Mouse (Mus musculus) neutrophil, adult 5-6 weeks (primary cell): ENCODE results near the gene Ggta1. TPM values are rescaled to one million over a fixed set of nuclear protein-coding genes. Genes with fewer than 3 reads are reported as not detected.
"Not testable (repeated sequence)": the region's sequence is repeated elsewhere in the genome, so short reads cannot be mapped to it uniquely, and the experiment has no call there.

Experiments
- ATAC-seq: fragments of 151-379, 151-347 bp; 2 replicates; pipeline ENCODE4 v1.8.0; 2017; ENCODE audit warnings: mild to moderate bottlenecking, moderate TSS enrichment; ENCODE audit not compliant: insufficient number of reproducible peaks, poor library complexity, low FRiP score, severe bottlenecking; ENCODE audit errors: extremely low read depth
- total RNA-seq: library from RNA; stranded (forward); fragments of 200-1000 nt; gene quantifications from 2 replicates; pipeline ENCODE4 v1.2.3, GENCODE M21; 2017

Gene Ggta1
- total RNA-seq, 1 experiment from 2014 or later: 56.3 TPM

- no peak for ATAC-seq
These were observed 1.1 kb upstream of the Ggta1 start for GRCm38 (mm10) chr2:35464089-35464534.

- peak; percentile 84 for ATAC-seq
These were observed 499 bp upstream of the Ggta1 start for GRCm38 (mm10) chr2:35463372-35464088.

DNA sequence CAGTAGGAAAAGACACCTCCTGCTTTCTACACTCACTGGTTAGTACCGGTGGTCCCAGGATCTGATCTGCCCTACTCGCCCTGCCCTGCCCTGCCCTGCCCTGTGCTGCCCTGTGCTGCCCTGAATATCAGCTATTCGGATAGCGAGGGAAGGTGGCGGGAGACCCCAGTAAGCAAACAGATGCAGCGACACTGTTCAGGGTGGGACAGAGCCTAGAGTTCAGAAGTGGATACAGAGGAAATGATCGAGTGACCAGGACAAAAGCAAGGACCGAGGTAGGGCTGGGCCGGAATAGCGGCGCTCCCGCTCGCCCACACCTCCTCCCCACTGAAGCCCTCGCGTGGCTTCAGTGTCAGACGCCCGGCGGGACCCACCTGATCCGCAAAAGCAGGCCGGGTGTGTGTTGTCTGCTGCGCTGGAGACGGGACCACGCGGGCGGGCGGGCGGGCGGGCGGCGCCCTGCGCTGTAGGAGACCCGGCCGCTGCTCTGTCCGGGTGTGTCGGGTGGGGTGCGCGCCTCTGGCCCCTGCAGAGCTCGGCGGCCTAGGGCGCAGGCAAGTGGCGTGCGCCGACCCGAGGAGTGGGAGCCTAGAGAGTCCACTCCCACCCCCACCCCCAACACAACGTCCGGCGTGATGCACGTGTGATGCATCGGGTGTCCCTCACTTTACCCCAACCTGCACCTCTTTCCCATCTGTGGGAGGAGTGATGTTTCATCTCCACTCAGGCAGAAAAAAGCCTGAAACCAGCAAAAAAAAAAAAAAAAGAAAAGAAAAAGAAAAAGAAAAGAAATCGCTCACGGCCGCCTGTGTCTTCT lies 852 bp downstream of the Ggta1 start:
- ATAC-seq: no peak

DNA sequence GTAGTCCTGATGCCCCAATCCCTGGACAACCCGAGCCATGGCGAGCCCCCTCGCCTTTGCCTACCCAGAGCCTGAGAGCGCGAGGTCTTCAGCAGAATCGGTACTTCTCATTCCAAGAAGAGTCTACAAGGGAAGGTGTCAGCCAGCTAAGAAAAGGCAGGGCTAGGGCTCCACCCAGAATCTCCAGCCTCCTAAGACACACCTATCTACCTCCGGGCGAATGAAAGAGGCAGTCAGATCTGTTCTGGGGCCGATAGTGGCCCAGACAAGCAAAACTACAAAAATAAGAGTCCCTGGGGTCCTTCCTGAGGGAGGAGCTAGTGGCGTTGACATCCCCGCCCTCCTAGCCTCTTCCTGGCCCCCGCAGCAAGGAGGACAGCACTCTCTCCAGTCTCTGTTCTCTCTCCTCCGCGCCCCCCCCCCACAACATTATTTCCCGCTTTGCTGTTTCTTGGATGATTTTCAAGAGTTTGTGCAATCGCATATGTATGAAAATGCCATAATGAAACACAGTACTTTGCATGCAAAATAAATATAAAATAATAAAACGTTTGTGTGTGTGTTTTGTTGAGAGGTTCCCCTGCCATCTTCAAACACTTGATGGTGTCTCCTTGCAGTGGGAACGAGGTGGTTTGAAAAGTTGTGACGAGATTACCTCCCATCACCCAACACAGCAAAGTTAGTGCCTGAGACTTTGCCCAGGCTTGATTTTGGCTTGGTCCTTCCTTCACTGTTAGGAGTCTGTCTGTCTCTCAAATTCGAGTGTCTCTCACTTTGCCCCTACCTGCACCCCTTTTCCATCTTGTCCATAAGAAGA lies 1.7 kb downstream of the Ggta1 start:
- ATAC-seq: peak; percentile 68

- ATAC-seq: no peak
These were observed 2.6 kb downstream of the Ggta1 start for GRCm38 (mm10) chr2:35460378-35460880.

GRCm38 (mm10) chr2:35459316-35459715 lies 3.7 kb downstream of the Ggta1 start:
- no peak for ATAC-seq

DNA sequence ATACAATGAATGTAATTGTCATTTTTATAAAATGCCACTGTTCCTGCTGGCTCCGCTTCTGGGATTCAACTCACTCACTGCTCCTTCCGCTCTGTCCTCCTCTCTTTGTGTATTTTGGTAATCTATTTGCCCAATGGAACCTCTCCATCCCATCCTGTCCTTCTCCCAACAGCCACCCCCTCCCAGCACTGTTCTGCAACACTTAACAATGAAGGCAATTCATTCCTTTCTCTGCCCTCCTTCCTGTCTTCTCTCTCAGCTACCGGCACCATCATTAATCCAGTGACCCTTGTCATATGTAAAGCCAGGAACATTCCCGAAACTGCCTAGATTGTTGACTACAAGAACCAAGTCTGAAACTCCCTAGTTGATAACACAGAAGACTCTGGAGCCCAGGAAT lies 4.6 kb downstream of the Ggta1 start:
- ATAC-seq: no peak

DNA sequence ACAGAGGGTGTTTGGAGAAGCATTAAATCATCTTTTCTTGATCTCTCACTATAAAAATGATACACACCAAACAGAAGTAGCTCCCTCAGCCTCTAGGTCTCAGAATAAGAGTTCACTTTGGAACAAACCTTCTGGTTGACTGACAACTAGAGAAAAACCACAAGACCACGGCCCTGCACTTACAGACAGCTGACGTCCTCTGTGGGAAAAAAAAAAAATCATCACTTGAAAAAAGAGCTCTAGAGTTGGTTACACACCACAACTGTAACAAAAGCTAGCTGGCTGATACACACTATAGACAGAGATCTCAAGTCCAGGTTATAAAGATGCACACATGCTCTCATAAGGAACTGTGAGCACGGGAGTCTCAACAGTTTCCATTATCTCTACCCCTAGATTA lies 9.3 kb downstream of the Ggta1 start:
- no peak for ATAC-seq

DNA sequence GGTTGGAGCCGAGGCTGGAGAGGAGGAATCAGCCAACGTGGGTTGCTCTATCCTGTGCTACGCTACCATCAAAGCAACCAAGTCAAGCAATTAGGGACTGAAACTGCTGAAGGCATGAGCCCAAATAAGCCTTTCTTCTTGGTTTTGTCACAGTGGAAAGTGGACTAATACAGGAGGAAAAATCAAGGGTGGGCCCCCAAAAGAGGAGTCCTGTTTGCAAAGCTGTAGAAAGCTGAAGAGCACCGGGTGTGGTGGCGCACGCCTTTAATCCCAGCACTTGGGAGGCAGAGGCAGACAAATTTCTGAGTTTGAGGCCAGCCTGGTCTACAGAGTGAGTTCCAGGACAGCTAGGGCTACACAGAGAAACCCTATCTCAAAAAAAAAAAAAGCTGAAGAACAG lies 10.3 kb downstream of the Ggta1 start:
- ATAC-seq: not testable (repeated sequence)

DNA sequence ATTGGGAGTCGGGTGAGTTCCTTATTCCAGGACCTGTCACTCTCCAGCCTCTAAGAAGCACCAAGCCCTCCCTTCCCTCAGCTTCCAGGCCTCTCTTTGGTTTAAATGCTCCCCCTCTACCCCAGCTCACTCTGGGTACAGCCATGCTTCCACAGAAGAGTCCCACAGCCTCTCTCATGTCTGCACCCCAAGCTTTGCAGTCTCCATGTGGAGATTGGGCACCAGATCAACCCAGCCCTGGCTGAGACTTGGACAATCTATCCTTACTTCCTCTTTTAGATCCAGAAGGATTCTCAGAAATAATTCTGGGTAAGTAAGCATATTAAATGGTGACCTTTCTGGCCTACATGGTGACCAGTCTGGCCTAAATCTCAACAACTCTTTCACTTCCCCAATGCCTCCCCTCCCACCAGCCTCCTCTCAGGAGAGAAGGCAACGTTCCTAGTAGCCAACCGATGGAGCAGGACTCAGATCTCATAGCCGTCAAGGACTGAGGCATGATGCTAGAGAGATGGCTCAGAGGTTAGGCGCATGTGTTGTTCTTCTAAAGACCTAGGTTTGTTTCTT lies 11.5 kb downstream of the Ggta1 start:
- no peak for ATAC-seq

DNA sequence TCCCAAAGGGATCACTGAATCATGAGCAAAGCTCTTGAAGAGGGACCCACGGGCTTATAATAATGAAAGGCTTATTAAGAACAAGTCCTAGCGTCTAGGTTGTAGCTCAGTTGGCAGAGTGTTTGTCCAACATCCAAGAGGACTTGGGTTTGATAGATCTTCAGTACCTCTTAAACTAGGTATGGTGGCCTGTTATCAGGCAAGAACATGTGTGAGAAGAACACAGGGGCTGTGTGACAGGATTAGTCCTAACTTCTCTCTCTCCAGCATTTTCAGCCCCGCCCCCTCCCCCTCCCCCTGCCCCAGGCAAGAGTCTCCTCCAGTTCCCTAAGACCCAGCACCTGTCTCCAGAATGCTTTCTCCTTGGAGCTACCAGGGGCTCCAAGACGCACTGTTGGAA lies 12.2 kb downstream of the Ggta1 start:
- no peak for ATAC-seq

GRCm38 (mm10) chr2:35449687-35450622 lies 13.1 kb downstream of the Ggta1 start:
- ATAC-seq: no peak

- no peak for ATAC-seq
These were observed 13.9 kb downstream of the Ggta1 start for GRCm38 (mm10) chr2:35448914-35449670.

DNA sequence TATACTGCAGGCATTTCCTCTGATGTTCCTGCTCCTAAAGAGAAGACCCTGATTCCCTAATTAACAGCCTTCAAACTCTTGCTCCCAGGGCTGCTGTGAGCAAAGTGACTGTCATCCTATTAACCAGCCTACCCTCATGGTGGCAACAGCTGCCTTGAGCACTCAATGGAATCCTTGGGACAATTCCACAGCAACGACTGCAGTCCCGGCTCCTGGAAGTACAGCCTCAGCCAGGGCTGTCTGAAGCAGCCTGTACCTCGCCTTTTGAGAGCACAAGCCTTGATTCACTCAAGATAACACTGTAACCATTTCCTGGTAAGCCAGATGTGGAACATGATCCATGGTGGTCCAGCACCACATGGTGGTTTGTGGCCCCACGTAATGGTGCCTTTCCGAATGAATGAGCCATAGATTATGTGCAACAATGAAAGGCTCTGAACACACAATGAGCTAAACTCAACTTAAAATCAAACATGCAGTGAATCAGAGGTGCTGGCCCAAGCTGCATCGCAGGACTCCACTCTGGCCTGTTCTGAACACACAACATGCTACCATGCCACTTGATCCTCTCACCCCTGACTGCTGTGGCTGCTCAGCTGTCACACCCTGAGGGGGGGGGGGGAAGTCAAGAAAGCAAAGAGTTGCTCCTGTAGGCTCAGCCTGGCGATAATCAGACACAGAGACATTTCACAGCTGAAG lies 14.7 kb downstream of the Ggta1 start:
- ATAC-seq: no peak

- no peak for ATAC-seq
These were observed 15.6 kb downstream of the Ggta1 start for GRCm38 (mm10) chr2:35447453-35447852.

- ATAC-seq: no peak
These were observed 16.2 kb downstream of the Ggta1 start for GRCm38 (mm10) chr2:35446798-35447197.

DNA sequence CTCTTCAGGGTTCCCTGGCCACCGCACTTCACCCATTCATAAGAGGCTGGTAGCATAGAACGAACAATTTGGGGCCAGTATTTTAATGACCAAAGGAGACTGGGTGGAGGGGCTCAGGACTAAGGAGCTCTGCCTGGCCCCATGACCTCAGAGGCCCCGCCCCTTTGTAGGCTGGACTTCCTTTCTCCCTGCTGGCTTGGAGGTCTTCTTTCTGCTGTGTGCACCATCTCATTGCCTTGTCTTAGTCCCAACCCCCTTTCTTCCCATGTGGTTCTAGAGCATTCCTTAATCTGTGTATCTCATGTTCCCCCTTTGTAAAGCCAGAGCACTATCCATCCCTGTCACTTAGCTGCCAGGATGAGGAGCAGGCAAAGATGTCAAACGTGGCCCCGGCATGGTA lies 16.7 kb downstream of the Ggta1 start:
- ATAC-seq: no peak
